Mouse (Mus musculus): Measurements from ENCODE around the gene Tmem80.

DNA sequence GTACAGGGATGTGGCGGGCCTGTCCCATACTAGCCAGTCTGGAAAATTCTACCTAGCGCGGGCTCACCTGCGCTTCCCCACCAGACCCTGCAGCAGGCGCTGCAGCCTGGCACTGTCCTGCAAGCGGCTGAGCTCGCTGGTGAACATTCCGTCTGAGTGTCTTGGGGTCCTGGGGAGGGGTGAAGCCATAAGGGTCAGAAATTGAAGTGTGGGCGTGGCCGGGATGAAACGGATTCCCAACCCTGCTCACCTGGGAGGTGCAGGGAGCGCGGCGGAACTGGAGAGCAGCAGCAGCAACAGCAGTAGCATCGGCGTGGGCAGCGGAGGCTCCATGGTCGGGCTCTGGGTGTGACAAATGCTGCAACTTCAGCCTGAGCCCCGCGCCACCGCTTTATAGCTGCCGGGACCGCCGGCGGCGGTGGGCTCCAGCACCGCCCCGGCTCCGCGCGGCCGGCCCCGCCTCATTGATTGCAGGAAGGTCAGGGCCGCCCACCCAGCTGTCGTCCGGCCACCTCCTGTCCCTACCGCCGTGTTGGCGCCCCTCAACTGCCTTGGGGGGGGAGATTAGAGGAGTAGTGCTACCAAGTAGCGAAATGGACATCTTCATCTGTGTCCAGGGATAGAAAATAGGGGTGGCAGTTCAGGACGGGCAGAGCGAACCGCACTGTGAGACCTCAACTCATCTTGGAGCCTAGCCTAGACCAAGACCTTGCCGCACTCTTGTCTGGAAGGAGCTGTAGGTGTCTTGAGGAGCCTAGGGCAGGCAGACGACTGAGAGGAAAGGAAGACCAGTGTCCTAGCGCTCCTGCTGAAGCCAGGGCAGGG is 48.6 kb upstream of the Tmem80 start, which contains the start of gene Sct:
- no peak for TF ChIP-seq CTCF (conservative IDR thresholded peaks at IDR 0.05 in 1 of 2, IDR thresholded peaks at IDR 0.05 in 1 of 2; ENCODE audit: low read depth in 2 of 2, low read length in 2 of 2)
- TF ChIP-seq MAX (IDR thresholded peaks at IDR 0.05; ENCODE audit: low read length): no peak
- no peak for TF ChIP-seq EP300 (IDR thresholded peaks at IDR 0.05; ENCODE audit: low read length)
- no peak for TF ChIP-seq POLR2A (IDR thresholded peaks at IDR 0.05; ENCODE audit: low read depth, low read length)
- no peak for TF ChIP-seq USF2 (conservative IDR thresholded peaks at IDR 0.05; ENCODE audit: low read depth, low read length)
- no peak for TF ChIP-seq MXI1 (IDR thresholded peaks at IDR 0.05; ENCODE audit: low read depth, low read length)
- no peak for TF ChIP-seq MYC (IDR thresholded peaks at IDR 0.05; ENCODE audit: low read depth, low read length)
- TF ChIP-seq ZNF384 (IDR thresholded peaks at IDR 0.05; ENCODE audit: low read depth, low read length): no peak
- no peak for TF ChIP-seq ELF1 (IDR thresholded peaks at IDR 0.05; ENCODE audit: low read depth, low read length)
- TF ChIP-seq ZKSCAN1 (IDR thresholded peaks at IDR 0.05; ENCODE audit: borderline replicate concordance, low read depth, low read length): no peak
- TF ChIP-seq BHLHE40 (IDR thresholded peaks at IDR 0.05; ENCODE audit: low read depth, low read length): no peak
- no peak for TF ChIP-seq RCOR1 (conservative IDR thresholded peaks at IDR 0.05; ENCODE audit: low read depth, low read length)
- TF ChIP-seq CHD1 (IDR thresholded peaks at IDR 0.05; ENCODE audit: low read depth, low read length): no peak

Measured in CH12.LX (cell line).